Mouse (Mus musculus) neural tube, embryonic 13.5 days (tissue): Measurements from ENCODE around the gene Dnajc11. TPM values are rescaled to one million over a fixed set of nuclear protein-coding genes. Genes with fewer than 3 reads are reported as not detected.

Source experiments
- ATAC-seq: fragments of 200-750 bp; cut with Nextera tagmentation; 2 replicates; pipeline ENCODE4 v1.8.0; 2017; ENCODE audit warnings: low read depth, mild to moderate bottlenecking, moderate TSS enrichment, moderate library complexity
- H3K27ac ChIP-seq: fragments of 300-500 bp; sonication (generic); replicated peaks from 2 replicates; pipeline ENCODE4 v1.5.1; 2015; ENCODE audit warnings: moderate library complexity, mild to moderate bottlenecking, inconsistent platforms
- H3K27me3 ChIP-seq: fragments of 300-500 bp; sonication (generic); 2 replicates; pipeline ENCODE4 v1.6.1; 2015; ENCODE audit warnings: mild to moderate bottlenecking, inconsistent platforms
- H3K36me3 ChIP-seq: fragments of 300-500 bp; sonication (generic); 2 replicates; pipeline ENCODE4 v1.6.1; 2015; ENCODE audit warnings: mild to moderate bottlenecking, inconsistent platforms
- H3K4me1 ChIP-seq: fragments of 300-500 bp; sonication (generic); replicated peaks from 2 replicates; pipeline ENCODE4 v1.6.1; 2015; ENCODE audit warnings: inconsistent platforms
- H3K4me2 ChIP-seq: fragments of 300-500 bp; sonication (generic); 2 replicates; pipeline ENCODE4 v1.6.1; 2015; ENCODE audit warnings: inconsistent platforms, mild to moderate bottlenecking, moderate library complexity
- H3K4me3 ChIP-seq: fragments of 300-500 bp; sonication (generic); 2 replicates; pipeline ENCODE4 v1.5.1; 2015; ENCODE audit warnings: mild to moderate bottlenecking, inconsistent platforms
- H3K9ac ChIP-seq: fragments of 300-500 bp; sonication (generic); 2 replicates; pipeline ENCODE4 v1.6.1; 2015; ENCODE audit warnings: moderate library complexity, mild to moderate bottlenecking, inconsistent platforms
- H3K9me3 ChIP-seq: fragments of 300-500 bp; sonication (generic); 2 replicates; pipeline ENCODE4 v1.6.1; 2016; ENCODE audit warnings: inconsistent platforms
- WGBS: fragments of 180-500 bp; shearing (Covaris S2); methylation state at CpG from one replicate; pipeline ENCODE4 v1.1.7; 2015; 5-methylcytosine and 5-hydroxymethylcytosine counted together
- polyA plus RNA-seq: library from polyadenylated mRNA; unstranded; fragments of >200 nt; fragmentation: Nextera tagmentation; extraction: Ambion mirVana; gene quantifications from 2 replicates; pipeline ENCODE4 v1.2.1, GENCODE M21; 2015

The Dnajc11 gene
- polyA plus RNA-seq, 1 experiment from 2014 or later: 79.6 TPM

DNA sequence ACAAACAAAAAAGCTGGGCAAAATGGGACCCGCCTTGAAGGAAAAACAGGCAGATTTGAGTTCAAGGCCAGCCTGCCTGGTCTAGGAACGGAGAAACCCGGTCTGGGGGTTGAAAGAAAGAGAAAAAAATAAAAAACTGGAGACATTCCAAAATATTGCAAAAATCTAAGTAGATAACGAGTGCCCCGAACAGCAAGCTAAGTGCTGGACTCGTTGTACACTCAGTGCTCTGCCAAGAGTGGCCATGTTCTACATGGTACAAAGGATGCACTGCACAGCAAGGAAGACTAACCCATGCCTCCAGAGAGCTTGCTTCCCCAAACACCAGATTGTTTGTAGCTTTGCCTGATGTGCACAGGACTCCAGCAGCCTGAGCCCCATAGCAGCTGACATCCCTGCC is 59.5 kb downstream of the Dnajc11 start:
- Histone ChIP-seq H3K27me3 (no peaks in the 10 kb centered on the region), H3K36me3 (peaks cover 34% of the 10 kb centered on the region), H3K4me3 (no peak overlapping the region), H3K27ac (no peak overlapping the region), H3K4me1 (peaks cover 35% of the 10 kb centered on the region), H3K9ac (no peak overlapping the region), H3K4me2 (peak overlapping the region; percentile 84), H3K9me3 (no peaks in the 10 kb centered on the region)
- WGBS: 88% methylated on average over 6 of the region's 6 CpGs
- ATAC-seq: no peak

DNA sequence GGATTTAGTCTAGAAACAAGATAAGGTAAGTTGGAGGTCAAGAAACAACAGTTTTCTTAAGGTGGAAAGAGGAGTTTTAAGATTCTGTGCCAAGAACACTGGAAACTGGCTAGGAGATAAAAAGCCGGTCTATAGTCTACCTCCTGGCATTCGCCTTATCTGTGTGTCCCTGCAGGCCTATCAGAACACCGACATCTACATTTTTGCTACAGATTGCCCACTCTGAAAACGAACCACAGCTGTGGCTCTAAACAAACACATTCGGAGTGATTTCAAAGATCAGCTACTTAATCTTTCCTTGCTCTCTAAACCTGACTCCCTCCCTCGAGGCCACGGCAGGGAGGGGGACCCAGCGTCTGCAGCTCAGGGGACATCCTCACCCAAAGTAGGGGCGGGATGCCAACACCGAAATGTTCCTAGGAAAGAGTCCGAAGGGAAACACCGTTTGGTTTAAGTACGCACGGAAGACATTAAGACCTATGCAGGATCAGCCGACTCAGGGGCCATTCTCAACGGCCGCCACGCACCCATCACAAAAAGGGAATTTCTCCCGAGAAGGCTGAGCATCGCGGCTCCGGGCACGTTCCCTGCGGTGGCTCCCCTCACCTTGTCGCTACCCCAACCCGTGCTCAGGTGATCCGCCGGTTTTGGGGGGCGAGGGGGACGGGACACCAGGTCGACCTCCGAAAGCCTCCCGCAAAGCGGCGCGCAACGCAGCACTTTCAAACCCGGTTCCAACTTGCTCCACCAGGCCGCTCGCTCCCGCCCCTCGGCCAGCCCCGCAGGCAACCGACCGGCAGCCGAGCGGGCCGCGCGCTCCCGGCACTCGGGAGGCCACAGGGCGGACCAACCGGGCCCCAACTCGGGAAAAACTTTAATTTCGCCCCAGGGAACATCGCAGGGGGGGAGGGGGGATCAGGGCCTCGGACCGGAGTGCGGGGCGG is 61.0 kb downstream of the Dnajc11 start:
- peaks cover 34% of the 10 kb centered on the region for H3K36me3 ChIP-seq
- WGBS: under 1% methylated on average over 57 of the region's 61 CpGs

DNA sequence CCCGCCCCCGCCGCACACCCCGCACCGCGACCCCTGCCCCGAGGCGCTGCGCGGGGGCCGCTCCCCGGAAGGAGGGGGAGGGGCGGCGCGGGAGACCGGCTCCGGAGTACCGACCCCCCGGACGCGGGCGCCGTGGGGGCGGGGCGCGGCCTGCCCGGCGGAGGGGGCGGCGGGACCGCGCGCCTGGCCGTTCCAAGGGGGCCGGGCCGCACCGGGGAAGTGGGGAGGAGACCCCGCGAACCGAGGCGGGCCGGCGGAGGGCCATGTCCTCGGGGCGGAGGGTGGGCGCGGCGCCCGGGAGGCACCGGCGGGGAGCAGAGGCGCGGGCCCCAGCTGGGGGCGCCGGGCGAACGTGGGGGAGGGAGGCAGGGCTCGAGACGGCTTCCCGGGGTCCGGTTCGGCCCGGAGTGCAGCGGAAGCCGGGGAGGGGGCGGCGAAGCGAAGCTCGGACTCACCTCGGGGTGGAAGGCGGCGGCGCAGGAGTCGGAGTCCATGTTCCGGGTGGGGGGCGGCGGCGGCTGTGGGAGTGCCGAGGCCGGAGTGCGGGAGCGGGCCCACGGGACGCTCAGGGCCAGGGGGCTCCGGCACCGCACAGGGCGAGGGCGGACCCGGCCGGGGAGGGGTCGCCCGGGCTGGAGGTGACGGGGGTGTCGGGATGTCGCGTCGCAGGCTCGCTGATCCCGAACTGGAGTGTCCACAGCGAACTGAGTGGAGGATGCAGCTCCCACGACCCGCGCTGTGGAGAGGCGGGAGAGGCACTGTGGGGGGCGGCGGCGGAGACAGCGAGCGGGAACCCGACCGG is 62.1 kb downstream of the Dnajc11 start:
- ATAC-seq: peak; percentile 62
- 1% methylated on average over 69 of the region's 111 CpGs for WGBS
- Histone ChIP-seq H3K9ac (peak overlapping the region; percentile 96), H3K4me3 (peak overlapping the region; percentile 98), H3K27ac (peak overlapping the region; percentile 80), H3K27me3 (no peaks in the 10 kb centered on the region), H3K4me1 (peaks cover 29% of the 10 kb centered on the region), H3K4me2 (peak overlapping the region; percentile 84), H3K36me3 (peaks cover 27% of the 10 kb centered on the region), H3K9me3 (no peaks in the 10 kb centered on the region)

More for the DNA sequence above, 61.0 kb downstream of the Dnajc11 start:
- peaks cover 29% of the 10 kb centered on the region for H3K4me1 ChIP-seq
- peak overlapping the region; percentile 98 for H3K4me3 ChIP-seq
- peak overlapping the region; percentile 96 for H3K9ac ChIP-seq
- H3K27me3 ChIP-seq: no peaks in the 10 kb centered on the region
- no peak for ATAC-seq
- H3K4me2 ChIP-seq: peak overlapping the region; percentile 84
- no peaks in the 10 kb centered on the region for H3K9me3 ChIP-seq
- peak overlapping the region; percentile 80 for H3K27ac ChIP-seq

GRCm38 (mm10) chr4:151996173-151996950 is 62.9 kb downstream of the Dnajc11 start, which contains the start of gene Phf13:
TSS of gene Phf13 (minus strand) at chr4:151996258.
- H3K27me3 ChIP-seq: no peaks in the 10 kb centered on the region
- no peaks in the 10 kb centered on the region for H3K9me3 ChIP-seq
- H3K36me3 ChIP-seq: peaks cover 19% of the 10 kb centered on the region
- H3K9ac ChIP-seq: peak within 1 kb of the TSS; percentile 96
- H3K4me3 ChIP-seq: peak within 1 kb of the TSS; percentile 98
- peaks cover 29% of the 10 kb centered on the region for H3K4me1 ChIP-seq
- WGBS: under 1% methylated on average over 84 of the region's 94 CpGs
- peak within 1 kb of the TSS; percentile 84 for H3K4me2 ChIP-seq
- H3K27ac ChIP-seq: peak within 1 kb of the TSS; percentile 89
- peak; percentile 96 for ATAC-seq

GRCm38 (mm10) chr4:151996951-151997222 is 63.4 kb downstream of the Dnajc11 start:
- Histone ChIP-seq H3K4me3 (peak overlapping the region; percentile 98), H3K27me3 (no peaks in the 10 kb centered on the region), H3K4me1 (peaks cover 29% of the 10 kb centered on the region), H3K4me2 (peak overlapping the region; percentile 66), H3K36me3 (peaks cover 13% of the 10 kb centered on the region), H3K9ac (peak overlapping the region; percentile 83), H3K9me3 (no peaks in the 10 kb centered on the region), H3K27ac (peak overlapping the region; percentile 89)
- 5% methylated on average over 13 of the region's 13 CpGs for WGBS
- no peak for ATAC-seq

- peak overlapping the region; percentile 98 for H3K4me3 ChIP-seq
- no peaks in the 10 kb centered on the region for H3K9me3 ChIP-seq
- no peaks in the 10 kb centered on the region for H3K27me3 ChIP-seq
- peak overlapping the region; percentile 83 for H3K9ac ChIP-seq
- H3K36me3 ChIP-seq: peaks cover 5% of the 10 kb centered on the region; the same call in 1 of the 2 replicates
- H3K4me2 ChIP-seq: peak overlapping the region; percentile 66
- H3K4me1 ChIP-seq: peaks cover 29% of the 10 kb centered on the region
- H3K27ac ChIP-seq: no peak overlapping the region
- 79% methylated on average over 3 of the region's 3 CpGs for WGBS
- ATAC-seq: no peak
Observed at GRCm38 (mm10) chr4:151997701-151998100, 64.2 kb downstream of the Dnajc11 start.

DNA sequence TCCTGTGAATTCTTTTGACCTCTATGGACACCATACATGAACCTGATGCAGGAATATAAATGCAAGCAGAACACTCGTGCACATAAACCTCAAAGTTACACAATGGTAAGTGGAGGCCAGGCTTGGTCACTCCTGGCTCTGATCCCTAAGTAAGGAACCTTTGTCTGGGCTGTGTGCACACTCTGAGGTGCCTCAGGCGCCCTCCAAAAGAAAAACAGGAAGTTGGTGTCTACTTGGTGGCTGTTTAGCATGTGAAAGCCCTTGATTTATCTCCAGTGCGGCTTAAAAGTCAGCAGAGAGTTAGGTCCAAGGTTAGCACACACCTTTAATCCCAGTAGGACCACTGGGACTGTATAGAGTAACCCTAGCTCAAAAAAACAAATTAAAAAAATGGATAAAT is 66.0 kb downstream of the Dnajc11 start:
- Histone ChIP-seq H3K9ac (no peak overlapping the region), H3K27me3 (no peaks in the 10 kb centered on the region), H3K27ac (no peak overlapping the region), H3K4me1 (peaks cover 14% of the 10 kb centered on the region), H3K4me2 (no peak overlapping the region), H3K4me3 (no peak overlapping the region), H3K9me3 (no peaks in the 10 kb centered on the region), H3K36me3 (no peaks in the 10 kb centered on the region)
- 51% methylated on average over 3 of the region's 3 CpGs for WGBS
- no peak for ATAC-seq

GRCm38 (mm10) chr4:152000906-152001305 is 67.4 kb downstream of the Dnajc11 start:
- Histone ChIP-seq H3K9me3 (no peaks in the 10 kb centered on the region), H3K4me2 (no peak overlapping the region), H3K27me3 (no peaks in the 10 kb centered on the region), H3K4me1 (peaks cover 10% of the 10 kb centered on the region), H3K4me3 (no peak overlapping the region), H3K36me3 (no peaks in the 10 kb centered on the region), H3K9ac (no peak overlapping the region), H3K27ac (no peak overlapping the region)
- WGBS: 49% methylated on average over 4 of the region's 4 CpGs
- ATAC-seq: no peak

DNA sequence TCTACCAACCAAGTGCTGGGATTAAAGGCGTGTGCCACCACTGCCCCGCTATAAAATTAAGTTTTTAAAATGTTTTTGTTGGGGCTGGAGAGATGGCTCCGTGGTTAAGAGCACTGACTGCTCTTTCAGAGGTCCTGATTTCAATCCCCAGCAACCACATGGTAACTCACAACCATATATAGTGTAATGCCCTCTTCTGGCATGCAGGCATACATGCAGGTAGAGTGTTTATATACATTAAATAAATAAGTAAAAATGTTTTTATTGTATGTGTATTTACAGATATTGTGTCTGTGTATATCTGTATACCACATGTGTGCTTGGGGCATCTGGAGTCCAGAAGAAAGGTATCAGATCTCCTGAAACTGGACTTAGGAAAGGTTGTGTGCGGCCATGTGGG is 67.8 kb downstream of the Dnajc11 start:
- Histone ChIP-seq H3K9ac (no peak overlapping the region), H3K27me3 (peaks cover 2% of the 10 kb centered on the region), H3K4me1 (peaks cover 10% of the 10 kb centered on the region), H3K9me3 (no peaks in the 10 kb centered on the region), H3K36me3 (no peaks in the 10 kb centered on the region), H3K4me2 (no peak overlapping the region), H3K4me3 (no peak overlapping the region), H3K27ac (no peak overlapping the region)
- no peak for ATAC-seq
- 71% methylated on average over 4 of the region's 4 CpGs for WGBS

DNA sequence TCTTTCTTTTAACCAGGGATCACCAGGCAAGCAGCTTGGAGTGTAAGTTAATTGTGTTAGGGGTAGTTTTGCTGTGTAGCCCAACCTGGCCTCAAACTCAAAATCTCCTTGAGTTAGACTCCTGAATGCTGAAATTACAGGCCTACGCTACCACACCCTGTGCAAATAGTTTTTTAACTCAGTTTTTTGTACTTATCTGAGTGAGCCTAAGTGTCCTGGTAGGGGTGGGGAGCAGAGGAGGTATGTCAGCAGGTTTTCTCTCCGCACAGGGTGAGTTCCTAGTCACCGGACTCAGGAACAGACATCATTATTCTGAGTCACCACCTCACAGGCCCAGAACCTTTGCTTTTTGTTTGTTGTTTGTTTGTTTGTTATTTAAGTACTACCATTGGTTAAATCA is 68.6 kb downstream of the Dnajc11 start:
- Histone ChIP-seq H3K4me1 (peaks cover 9% of the 10 kb centered on the region), H3K27me3 (peaks cover 9% of the 10 kb centered on the region), H3K27ac (no peak overlapping the region), H3K9me3 (no peaks in the 10 kb centered on the region), H3K4me3 (no peak overlapping the region), H3K36me3 (no peaks in the 10 kb centered on the region), H3K9ac (no peak overlapping the region), H3K4me2 (no peak overlapping the region)
- 95% methylated on average over 3 of the region's 3 CpGs for WGBS
- no peak for ATAC-seq

DNA sequence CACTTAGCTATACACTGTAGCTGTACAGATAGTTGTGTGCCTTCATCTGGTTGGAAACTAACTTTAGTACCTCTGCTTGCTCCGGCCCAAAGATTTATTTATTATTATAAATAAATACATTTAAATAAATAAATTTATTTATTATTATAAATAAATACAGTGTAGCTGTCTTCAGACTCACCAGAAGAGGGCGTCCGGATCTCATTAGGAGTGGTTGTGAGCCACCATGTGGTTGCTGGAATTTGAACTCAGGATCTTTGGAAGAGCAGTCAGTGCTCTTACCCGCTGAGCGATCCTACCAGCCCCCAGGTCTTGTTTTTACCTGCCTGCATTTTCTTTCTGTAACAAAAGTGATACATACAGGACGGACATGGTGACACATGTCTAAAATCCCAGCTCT is 72.6 kb downstream of the Dnajc11 start:
- H3K9ac ChIP-seq: no peak overlapping the region
- H3K27ac ChIP-seq: no peak overlapping the region
- H3K27me3 ChIP-seq: peaks cover 39% of the 10 kb centered on the region
- no peak for ATAC-seq
- peaks cover 38% of the 10 kb centered on the region for H3K4me1 ChIP-seq
- no peaks in the 10 kb centered on the region for H3K36me3 ChIP-seq
- H3K4me3 ChIP-seq: no peak overlapping the region
- H3K9me3 ChIP-seq: no peaks in the 10 kb centered on the region
- no peak overlapping the region for H3K4me2 ChIP-seq
- WGBS: 81% methylated on average over 6 of the region's 6 CpGs
